Mouse (Mus musculus) heart, adult 9 months (tissue): ENCODE measurements around the gene Mob4.

Experiments used
- DNase-seq, 2 experiments: peaks; one replicate each; pipeline ENCODE4 v3.0.0; 2022; ENCODE audit warnings: low spot score in 2 of 2

The Mob4 gene

GRCm38 (mm10) chr1:55131424-55132014 is 488 bp downstream of the Mob4 start:
- DNase-seq = no peak

DNA sequence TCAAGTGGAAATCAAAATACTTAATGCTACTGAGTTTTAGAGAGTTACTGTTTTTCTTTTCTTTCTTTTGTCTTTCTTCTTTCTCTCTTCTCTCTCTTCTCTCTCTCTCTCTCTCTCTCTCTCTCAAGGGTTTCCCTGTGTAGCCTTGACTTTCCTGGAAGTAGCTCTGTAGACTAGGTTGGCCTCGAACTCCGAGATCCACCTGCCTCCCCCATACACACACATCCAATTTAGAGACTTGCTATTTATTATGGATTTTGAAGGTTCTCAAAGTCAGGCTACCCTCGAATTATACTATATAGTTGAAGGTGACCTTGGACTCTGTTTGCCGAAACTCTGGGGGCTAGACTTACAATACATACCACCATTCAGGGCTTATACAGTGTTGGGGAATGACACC is 1.3 kb downstream of the Mob4 start:
- DNase-seq = no peak

- no peak for DNase-seq
Measured at GRCm38 (mm10) chr1:55133173-55133572, 2.1 kb downstream of the Mob4 start.

DNA sequence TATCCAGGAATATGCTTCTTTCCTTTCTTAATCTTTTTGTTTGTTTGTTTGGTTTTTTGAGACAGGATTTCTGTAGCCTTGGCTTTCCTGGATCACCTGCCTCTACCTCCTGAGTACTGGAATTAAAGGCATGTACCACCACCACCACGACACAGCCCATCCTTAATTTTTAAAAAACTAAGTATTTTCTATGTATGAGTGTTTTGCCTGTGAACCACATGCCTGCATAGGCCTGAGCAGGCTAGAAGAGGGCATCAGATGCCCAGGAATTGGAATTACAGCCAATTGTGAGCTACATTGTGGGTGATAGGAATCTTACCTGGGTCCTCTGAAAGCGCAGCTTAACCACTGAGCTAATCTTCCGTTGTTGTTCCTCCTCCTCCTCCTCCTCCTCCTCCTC is 3.3 kb downstream of the Mob4 start:
- DNase-seq = no peak

- no peak for DNase-seq
Measured at GRCm38 (mm10) chr1:55135846-55136245, 4.8 kb downstream of the Mob4 start.

DNA sequence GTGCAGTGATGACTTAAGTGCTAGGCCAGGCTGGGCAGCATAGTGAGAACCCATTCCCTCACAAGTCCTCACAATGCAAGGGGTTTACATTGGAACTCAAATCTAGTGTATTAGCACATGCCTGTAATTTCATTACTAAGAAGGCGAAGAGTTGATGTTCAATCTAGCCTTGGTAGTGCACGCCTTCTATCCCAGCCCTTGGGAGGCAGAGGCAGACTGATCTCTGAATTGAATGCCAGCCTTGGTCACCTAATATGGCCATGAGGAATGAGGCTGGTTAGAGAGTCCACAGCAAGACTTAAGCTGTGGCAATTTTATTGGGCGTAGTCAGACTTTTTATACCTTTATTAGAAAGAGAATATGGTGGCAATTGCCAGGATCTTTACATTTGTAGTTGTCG is 13.3 kb downstream of the Mob4 start:
- no peak for DNase-seq

GRCm38 (mm10) chr1:55145556-55145955 is 14.5 kb downstream of the Mob4 start:
- DNase-seq = no peak

- no peak for DNase-seq
Measured at GRCm38 (mm10) chr1:55157329-55157728, 26.3 kb downstream of the Mob4 start.

DNA sequence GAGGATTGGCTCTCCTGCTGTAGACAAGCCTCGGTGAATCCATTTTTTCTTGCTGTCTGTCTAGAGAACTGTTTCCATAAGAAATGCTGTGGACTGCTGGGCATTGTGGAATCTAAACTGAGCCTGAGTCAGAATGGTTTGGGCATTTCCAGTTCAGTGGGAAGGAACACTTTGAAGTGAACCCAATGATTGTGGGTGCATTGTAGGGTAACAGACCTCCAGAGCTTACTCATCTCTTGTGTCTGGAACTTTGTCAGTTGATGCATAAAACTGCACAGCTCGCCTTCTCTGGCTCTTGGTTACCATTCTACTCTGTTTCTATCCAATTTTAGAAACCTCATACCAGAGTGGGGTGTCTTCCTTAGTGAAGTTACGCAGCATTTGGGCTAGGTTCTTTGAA is 27.2 kb downstream of the Mob4 start:
- no peak for DNase-seq

DNA sequence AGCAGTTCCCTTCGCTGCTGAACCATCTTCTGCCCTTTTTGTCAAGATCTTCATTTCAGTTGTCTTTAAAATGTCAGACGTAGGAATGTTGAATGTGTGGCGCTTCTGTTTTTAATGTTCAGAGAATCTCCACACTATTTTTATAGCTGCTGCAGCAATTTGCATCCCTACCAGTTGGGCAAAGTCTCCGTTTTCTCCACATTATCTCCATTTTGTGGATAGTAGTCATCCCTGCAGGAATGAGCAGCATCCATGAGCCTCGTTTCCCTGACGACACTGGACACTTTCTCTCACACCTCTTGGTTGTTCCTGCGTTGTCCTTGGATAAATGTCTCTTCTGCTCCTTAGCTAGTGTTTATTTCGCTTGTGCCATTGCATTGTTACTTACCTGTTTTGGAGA is 27.8 kb downstream of the Mob4 start:
- no peak for DNase-seq

- DNase-seq = no peak
Measured at GRCm38 (mm10) chr1:55160218-55160617, 29.2 kb downstream of the Mob4 start.

- no peak for DNase-seq
Measured at GRCm38 (mm10) chr1:55160831-55161638, 30.0 kb downstream of the Mob4 start.

- DNase-seq = no peak
Measured at GRCm38 (mm10) chr1:55161895-55162294, 30.9 kb downstream of the Mob4 start.

- no peak for DNase-seq
Measured at GRCm38 (mm10) chr1:55162781-55163180, 31.8 kb downstream of the Mob4 start.

- DNase-seq = no peak
Measured at GRCm38 (mm10) chr1:55164005-55164404, 33.0 kb downstream of the Mob4 start.

GRCm38 (mm10) chr1:55167560-55167959 is 36.5 kb downstream of the Mob4 start:
- DNase-seq = no peak

GRCm38 (mm10) chr1:55168591-55168990 is 37.6 kb downstream of the Mob4 start:
- no peak for DNase-seq

GRCm38 (mm10) chr1:55171361-55172325 is 40.6 kb downstream of the Mob4 start:
- no peak for DNase-seq

DNA sequence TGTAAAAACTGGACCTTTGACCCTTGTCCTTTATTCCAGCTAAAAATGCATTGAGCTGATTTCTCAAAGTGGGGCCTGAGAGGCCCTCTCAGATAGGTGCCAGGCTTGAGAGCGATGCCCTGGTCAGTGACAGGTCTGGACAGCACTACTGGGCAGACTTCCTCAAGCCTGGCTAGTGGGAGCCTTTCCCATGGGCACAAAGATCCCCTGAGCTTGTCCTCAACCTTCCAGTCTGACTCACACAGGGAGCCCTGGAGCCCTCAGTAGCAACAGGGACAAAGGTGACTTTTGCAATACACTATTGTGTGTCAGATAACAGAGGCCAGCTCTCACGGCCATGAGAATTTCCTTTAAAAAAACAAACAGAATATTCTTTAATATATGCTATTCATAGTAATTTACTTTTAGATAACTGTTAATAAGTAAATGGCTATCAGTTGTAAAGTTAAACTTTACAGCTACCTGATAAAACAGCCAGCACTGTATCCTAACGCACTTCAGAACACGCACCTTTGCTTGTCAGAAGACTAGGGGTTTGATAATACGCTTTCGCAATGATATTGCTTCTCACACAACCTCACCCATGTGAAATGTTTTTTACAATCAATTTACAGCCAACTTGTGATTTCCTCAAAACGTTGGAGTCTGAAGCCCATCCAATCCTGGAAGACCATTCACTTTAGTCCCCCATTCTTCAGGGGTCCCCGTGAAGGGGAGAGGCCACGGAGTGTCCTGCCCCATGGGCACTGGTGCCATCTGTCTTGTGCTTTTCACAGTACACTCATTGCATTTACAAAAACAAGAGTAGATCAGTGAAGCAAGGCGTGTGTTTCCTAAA is 42.9 kb downstream of the Mob4 start:
- DNase-seq = no peak

DNA sequence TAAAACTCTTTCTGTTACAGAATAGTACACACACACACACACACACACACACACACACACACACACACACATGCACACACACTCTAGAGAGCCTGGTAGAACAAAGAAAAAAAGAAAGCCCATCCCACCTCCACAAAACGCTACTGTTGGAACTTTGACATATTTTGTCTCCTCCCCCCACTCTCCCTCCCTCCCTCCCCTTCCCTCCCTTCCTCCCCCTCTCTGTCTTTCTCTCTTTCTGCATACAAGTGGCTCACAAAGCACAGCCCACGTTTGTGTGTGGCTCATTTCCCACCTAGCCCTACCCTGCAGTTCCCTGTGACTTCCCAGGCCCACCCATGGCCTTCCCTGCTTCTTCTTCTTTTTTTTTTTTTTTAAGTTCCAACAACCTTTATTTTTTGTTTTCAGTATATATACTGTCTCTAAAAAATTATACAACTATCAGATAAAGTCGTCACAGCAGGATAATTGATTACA is 43.6 kb downstream of the Mob4 start:
- no peak for DNase-seq

- no peak for DNase-seq
Measured at GRCm38 (mm10) chr1:55179917-55180566, 49.0 kb downstream of the Mob4 start.
